Mouse (Mus musculus) left cerebral cortex, adult 6 months (tissue): Measurements from ENCODE around the gene Tubgcp5. TPM values are rescaled to one million over a fixed set of nuclear protein-coding genes. Genes with fewer than 3 reads are reported as not detected.

Experiments used
- long read RNA-seq, 2 experiments: library from polyadenylated mRNA; unstranded; transcript quantifications; one replicate each; pipeline ENCODE4 v2.0.0; 2019 to 2020
- polyA plus RNA-seq: library from polyadenylated mRNA; unstranded; fragments of <200 nt; fragmentation: Nextera tagmentation; gene quantifications from 2 replicates; pipeline ENCODE4 v1.2.3, GENCODE M21; 2021

Gene Tubgcp5
- 9.2 and 12.7 TPM in 2 replicates for polyA plus RNA-seq
- long read RNA-seq, experiment 1, transcript Tubgcp5-201 (23 exons, 3,905 nt): major isoform, 77 of 117 reads
- long read RNA-seq, experiment 1, partial matches to known transcripts: 24 of 117 reads
- long read RNA-seq, experiment 1, other reads (novel, unspliced or antisense): 13 of 117 reads
- long read RNA-seq, experiment 2, transcript Tubgcp5-201 (23 exons, 3,905 nt): major isoform, 7 of 23 reads
- long read RNA-seq, experiment 2, partial matches to known transcripts: 12 of 23 reads
- long read RNA-seq, experiment 2, other reads (novel, unspliced or antisense): 4 of 23 reads

DNA sequence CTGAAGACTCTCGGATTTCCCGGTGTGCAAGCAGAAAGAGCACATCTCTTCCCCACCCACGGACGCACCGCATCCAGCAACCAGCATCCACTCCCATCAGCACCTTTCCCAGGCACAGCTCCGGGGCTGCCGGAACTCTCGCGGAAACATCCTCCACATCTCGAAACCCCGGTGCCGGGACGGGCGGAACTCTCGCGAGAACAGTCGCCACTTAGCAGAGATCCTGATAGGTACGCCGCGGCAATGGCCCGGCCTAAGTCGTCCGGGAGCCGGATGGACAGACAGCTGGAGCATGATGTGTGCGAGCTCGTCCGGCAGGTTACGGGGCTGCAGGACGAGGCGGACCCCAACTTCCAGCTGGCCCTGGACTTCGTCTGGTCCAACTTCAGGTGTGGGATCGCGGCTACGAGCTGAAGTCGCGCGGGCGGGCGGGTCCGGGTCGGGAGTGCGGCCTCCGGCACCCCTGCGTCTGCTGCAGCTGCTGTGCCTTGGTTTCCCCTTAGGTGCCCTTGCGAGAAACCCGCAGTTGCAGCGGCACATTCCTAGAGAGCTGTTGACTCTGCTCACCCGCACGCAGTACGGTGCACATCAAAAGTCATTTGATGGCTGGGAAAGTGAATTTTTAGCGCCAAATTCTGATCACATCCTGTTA is at the start of gene Tubgcp5:
Gene Tubgcp5 (plus strand): TSS at position 203 of the 652 bp plus-strand sequence.

DNA sequence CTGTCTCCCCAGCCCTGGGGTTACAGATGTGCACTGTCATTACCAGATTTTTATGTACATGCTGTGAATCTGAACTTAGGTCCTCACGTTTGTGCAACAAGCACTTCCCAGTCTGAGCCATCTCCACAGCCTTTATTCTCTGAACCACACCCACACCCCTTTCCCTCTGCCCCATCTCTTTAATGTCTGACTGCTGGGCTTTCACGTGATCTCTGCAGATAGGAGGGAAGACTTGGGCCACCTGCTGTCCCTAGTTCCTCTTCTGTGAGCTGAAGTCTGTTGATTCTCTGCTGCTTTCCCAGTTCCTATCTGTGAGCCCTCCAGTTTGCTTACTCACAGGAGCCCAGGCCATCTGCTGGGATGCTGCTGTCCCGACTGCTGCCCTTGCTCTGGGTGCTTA is 26.0 kb upstream of the Tubgcp5 start, which contains the start of gene Siglech:
Gene Siglech (plus strand): TSS at position 253 of the 400 bp plus-strand sequence.

DNA sequence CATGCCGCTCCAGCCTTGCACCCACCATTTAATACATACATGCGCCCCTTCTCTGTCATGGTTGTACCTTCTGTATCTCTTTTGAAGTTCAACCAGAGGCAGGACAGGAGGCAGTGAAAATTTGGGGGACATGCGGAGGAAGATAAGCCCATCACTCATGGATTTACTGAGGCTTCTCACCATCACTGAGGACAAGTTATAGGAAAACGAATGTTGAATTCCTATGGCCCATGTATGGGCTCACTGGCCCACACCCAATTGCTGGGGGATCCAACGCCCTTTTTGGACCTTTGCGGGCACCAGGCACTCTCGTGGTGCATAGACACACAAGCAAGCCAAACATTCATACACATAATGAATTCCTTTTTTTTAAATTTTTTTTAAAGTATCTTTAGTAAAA is 47.5 kb downstream of the Tubgcp5 start, which contains the start of gene Cyfip1:
Gene Cyfip1 (plus strand): TSS at position 301 of the 400 bp plus-strand sequence.

Other genes with a start within 250 kb of the Tubgcp5 start
- 25.1 and 25.2 TPM in 2 replicates for gene Siglech, start 26.0 kb upstream of the Tubgcp5 start, polyA plus RNA-seq
- 32.7 and 43.9 TPM in 2 replicates for gene Cyfip1, start 47.6 kb downstream of the Tubgcp5 start, polyA plus RNA-seq
- 15.7 and 18.6 TPM in 2 replicates for gene Nipa2, start 168.3 kb downstream of the Tubgcp5 start, polyA plus RNA-seq
- gene Nipa1, start 225.8 kb downstream of the Tubgcp5 start, polyA plus RNA-seq: 8.6 and 18.2 TPM in 2 replicates